Mouse (Mus musculus) lung, postnatal 0 days (tissue): ENCODE results near the gene Kcnk13. TPM values are rescaled to one million over a fixed set of nuclear protein-coding genes. Genes with fewer than 3 reads are reported as not detected.

Source experiments
- ATAC-seq: fragments of 200-750 bp; cut with Nextera tagmentation; 2 replicates; pipeline ENCODE4 v1.8.0; 2017; ENCODE audit warnings: moderate library complexity
- DNase-seq: peaks from one replicate; pipeline ENCODE4 v3.0.0-alpha.2; 2016; ENCODE audit warnings: low spot score
- H3K27ac ChIP-seq: fragments of 300-500 bp; sonication (generic); 2 replicates; pipeline ENCODE4 v1.5.1; 2014; ENCODE audit warnings: antibody characterized with exemption, mild to moderate bottlenecking, low read length, mixed read lengths
- H3K27me3 ChIP-seq: fragments of 300-500 bp; sonication (generic); replicated peaks from 2 replicates; pipeline ENCODE4 v1.6.1; 2014; ENCODE audit warnings: low read length, mixed read lengths; ENCODE audit not compliant: insufficient read depth
- H3K36me3 ChIP-seq: fragments of 300-500 bp; sonication (generic); 2 replicates; pipeline ENCODE4 v1.6.1; 2014; ENCODE audit warnings: low read length, mixed read lengths; ENCODE audit not compliant: insufficient read depth
- H3K4me1 ChIP-seq: fragments of 300-500 bp; sonication (generic); 2 replicates; pipeline ENCODE4 v1.6.1; 2014; ENCODE audit warnings: antibody characterized with exemption, low read depth, low read length, mixed read lengths; ENCODE audit not compliant: insufficient read depth
- H3K4me2 ChIP-seq: fragments of 300-500 bp; sonication (generic); replicated peaks from 2 replicates; pipeline ENCODE4 v1.6.1; 2014; ENCODE audit warnings: low read depth, mild to moderate bottlenecking, low read length, moderate library complexity, mixed read lengths
- H3K4me3 ChIP-seq: fragments of 300-500 bp; sonication (generic); 2 replicates; pipeline ENCODE4 v1.5.1; 2014; ENCODE audit warnings: low read depth, low read length
- H3K9ac ChIP-seq: fragments of 300-500 bp; sonication (generic); replicated peaks from 2 replicates; pipeline ENCODE4 v1.6.1; 2014; ENCODE audit warnings: low read depth, mild to moderate bottlenecking
- H3K9me3 ChIP-seq: fragments of 300-500 bp; sonication (generic); 2 replicates; pipeline ENCODE4 v1.6.1; 2016; ENCODE audit warnings: low read length, mixed read lengths
- CTCF ChIP-seq: IDR thresholded peaks from 2 replicates; pipeline ENCODE4 v1.5.1; 2016; ENCODE audit warnings: antibody characterized with exemption, mild to moderate bottlenecking
- EP300 ChIP-seq: IDR thresholded peaks from 2 replicates; pipeline ENCODE4 v1.6.1; 2016; ENCODE audit warnings: antibody characterized with exemption, mild to moderate bottlenecking, control low read depth
- WGBS: fragments of 180-500 bp; shearing (Covaris S2); extraction: QIAGEN DNeasy Blood & Tissue Kit; methylation state at CpG from one replicate; pipeline ENCODE4 v1.1.7; 2014; 5-methylcytosine and 5-hydroxymethylcytosine counted together
- polyA plus RNA-seq: library from polyadenylated mRNA; unstranded; fragments of >200 nt; fragmentation: Nextera tagmentation; extraction: Ambion mirVana; gene quantifications from 2 replicates; pipeline ENCODE4 v1.2.1, GENCODE M21; 2015

Gene Kcnk13
- polyA plus RNA-seq, 1 experiment from 2014 or later = 7.8 TPM

DNA sequence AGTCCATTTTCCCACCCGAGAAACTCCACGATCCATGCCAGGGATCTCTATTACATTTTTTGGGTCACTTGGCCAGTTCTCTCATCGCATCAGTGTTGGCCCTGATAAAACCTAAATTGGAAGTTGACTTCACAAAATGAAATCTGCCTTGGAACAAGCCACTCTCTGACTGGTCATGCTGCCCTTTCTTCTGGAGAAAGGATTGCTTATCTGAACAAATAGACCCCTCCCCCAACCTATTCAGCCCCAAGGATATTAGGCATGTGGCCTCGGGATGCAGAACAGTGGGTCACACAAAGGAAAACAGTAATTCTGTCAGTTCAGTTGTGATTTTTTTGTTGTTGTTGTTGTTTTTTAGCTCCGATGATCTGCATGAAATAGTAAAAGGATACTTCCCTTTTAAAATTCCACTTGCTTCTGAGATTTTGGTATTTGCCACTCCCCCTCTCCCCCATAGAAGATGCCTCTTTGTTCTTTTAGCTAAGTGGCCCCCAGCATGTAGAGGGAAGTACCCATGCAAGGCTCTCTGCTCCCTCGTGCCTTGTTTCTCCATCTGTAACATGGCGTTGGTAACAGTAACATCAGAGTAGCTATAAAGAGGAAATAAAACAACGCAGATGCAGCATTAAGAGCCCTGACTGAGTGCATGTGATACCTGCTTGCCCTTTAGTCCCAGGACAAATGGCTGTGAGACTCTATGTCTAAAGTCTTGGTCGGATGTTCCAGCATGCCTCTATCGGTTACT lies 29.0 kb downstream of the Kcnk13 start:
- H3K4me2 ChIP-seq = no peak overlapping the region
- H3K9me3 ChIP-seq = no peaks in the 10 kb centered on the region
- DNase-seq (no peak), ATAC-seq (no peak)
- H3K36me3 ChIP-seq = no peaks in the 10 kb centered on the region
- H3K27ac ChIP-seq = no peak overlapping the region
- TF ChIP-seq EP300 (no peak), CTCF (no peak)
- H3K27me3 ChIP-seq = no peaks in the 10 kb centered on the region
- H3K4me3 ChIP-seq = no peak overlapping the region
- 80% methylated on average over 10 of the region's 10 CpGs for WGBS
- no peaks in the 10 kb centered on the region for H3K4me1 ChIP-seq
- no peak overlapping the region for H3K9ac ChIP-seq

DNA sequence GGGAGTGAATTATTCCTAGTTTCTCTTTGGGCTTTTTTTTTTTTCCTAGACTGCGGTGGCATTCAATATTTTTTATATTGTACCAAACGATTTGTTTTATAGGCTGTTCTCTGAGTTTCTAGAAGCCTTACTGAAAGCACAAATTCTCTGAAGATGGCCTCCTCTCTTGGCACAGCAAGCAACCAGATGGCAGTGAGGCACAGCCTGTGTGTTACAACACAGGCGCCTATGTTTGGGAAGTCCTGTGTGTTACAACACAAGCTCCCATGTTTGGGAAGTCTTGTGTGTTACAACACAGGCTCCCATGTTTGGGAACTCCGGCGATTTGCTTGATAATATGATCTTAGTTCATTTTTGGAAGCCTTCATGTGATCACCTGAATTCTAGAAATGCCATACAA lies 31.7 kb downstream of the Kcnk13 start:
- Histone ChIP-seq H3K4me1 (no peaks in the 10 kb centered on the region), H3K4me3 (no peak overlapping the region), H3K36me3 (no peaks in the 10 kb centered on the region), H3K9ac (no peak overlapping the region), H3K4me2 (no peak overlapping the region), H3K27me3 (no peaks in the 10 kb centered on the region), H3K27ac (peak overlapping the region; percentile 74), H3K9me3 (no peaks in the 10 kb centered on the region)
- ATAC-seq (peak; percentile 85), DNase-seq (peak; percentile 77)
- 72% methylated on average over 5 of the region's 5 CpGs for WGBS
- TF ChIP-seq CTCF = no peak
- TF ChIP-seq EP300 = peak; percentile 77

DNA sequence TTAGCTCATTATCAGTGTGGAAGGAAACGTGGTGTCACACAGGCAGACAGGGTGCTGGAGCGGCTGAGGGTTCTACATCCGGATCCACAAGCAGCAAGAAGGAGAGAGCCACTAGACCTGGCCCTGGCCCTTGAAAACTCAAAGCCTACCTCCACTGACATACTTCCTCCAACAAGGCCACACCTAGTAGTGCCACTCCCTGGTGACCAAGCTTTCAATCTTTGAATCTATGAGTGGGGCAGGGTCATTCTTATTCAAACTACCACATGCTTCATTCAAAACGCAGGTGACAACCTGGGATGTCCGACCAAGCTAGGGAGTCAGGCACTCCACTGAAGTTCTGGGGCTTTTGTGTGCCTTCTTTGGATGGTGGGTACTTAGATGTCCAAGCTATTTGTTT lies 35.4 kb downstream of the Kcnk13 start:
- H3K4me3 ChIP-seq = no peak overlapping the region
- no peak overlapping the region for H3K27ac ChIP-seq
- H3K4me1 ChIP-seq = no peaks in the 10 kb centered on the region
- ATAC-seq = no peak
- 62% methylated on average over 5 of the region's 5 CpGs for WGBS
- H3K4me2 ChIP-seq = no peak overlapping the region
- no peak overlapping the region for H3K9ac ChIP-seq
- DNase-seq = no peak
- H3K27me3 ChIP-seq = no peaks in the 10 kb centered on the region
- no peaks in the 10 kb centered on the region for H3K36me3 ChIP-seq
- no peaks in the 10 kb centered on the region for H3K9me3 ChIP-seq
- TF ChIP-seq EP300 (no peak), CTCF (no peak)

DNA sequence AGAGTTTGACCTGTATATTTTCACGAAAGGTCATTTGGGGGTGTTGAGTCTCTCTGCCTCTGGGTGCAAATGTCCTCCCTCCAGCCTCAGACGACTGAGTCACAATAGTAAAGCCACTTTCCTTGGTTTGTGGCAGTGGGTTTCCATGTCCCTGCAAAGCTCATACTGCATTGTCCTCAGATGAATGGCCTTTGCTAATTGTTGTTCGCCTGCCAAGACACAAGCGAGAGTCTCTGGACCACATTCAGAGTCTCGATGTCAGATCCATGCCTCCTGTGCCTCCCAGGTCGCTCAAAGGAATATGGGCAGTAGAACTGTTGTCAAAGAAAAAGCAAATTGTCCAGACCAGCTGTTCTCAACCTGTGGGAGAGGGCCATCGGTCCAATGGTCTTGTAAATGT lies 36.1 kb downstream of the Kcnk13 start:
- no peak for TF ChIP-seq CTCF
- no peak for TF ChIP-seq EP300
- Histone ChIP-seq H3K27me3 (no peaks in the 10 kb centered on the region), H3K36me3 (no peaks in the 10 kb centered on the region), H3K9me3 (no peaks in the 10 kb centered on the region), H3K4me2 (no peak overlapping the region), H3K27ac (no peak overlapping the region), H3K4me1 (no peaks in the 10 kb centered on the region), H3K9ac (no peak overlapping the region), H3K4me3 (no peak overlapping the region)
- no peak for ATAC-seq
- no peak for DNase-seq
- WGBS = 76% methylated on average over 7 of the region's 7 CpGs

DNA sequence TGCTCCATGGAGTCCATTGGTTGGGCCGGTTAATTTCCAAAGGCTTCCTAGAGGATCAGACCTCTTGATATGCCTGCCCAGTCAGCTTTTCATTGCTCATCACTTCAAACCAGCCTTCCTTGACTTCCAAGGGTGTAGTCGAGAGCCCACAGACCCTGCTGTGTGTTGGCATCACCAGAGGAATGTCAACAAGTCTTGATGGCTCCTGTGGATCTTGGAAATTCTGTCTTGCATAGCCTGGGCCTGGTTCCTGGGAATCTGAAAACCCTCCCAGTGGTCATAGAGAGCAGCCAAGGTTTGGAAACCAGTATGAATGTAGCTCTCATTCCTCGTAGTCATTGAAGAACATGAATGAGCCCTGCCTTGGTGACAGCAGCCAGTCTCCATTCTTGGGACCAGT lies 36.9 kb downstream of the Kcnk13 start:
- Histone ChIP-seq H3K27ac (peak overlapping the region; percentile 11; the same call in 1 of the 2 replicates), H3K9ac (no peak overlapping the region), H3K4me2 (no peak overlapping the region), H3K4me3 (no peak overlapping the region), H3K9me3 (no peaks in the 10 kb centered on the region), H3K27me3 (no peaks in the 10 kb centered on the region), H3K36me3 (no peaks in the 10 kb centered on the region), H3K4me1 (no peaks in the 10 kb centered on the region)
- ATAC-seq = no peak
- 86% methylated on average over 3 of the region's 3 CpGs for WGBS
- no peak for DNase-seq
- 0 out of 2 replicates have a peak, but pooled peaks have one; percentile 2 for TF ChIP-seq CTCF
- no peak for TF ChIP-seq EP300

GRCm38 (mm10) chr12:100001910-100002309 lies 37.6 kb downstream of the Kcnk13 start:
- H3K9me3 ChIP-seq = no peaks in the 10 kb centered on the region
- peak; percentile 92 for DNase-seq
- peak overlapping the region; percentile 57; the same call in 1 of the 2 replicates for H3K27ac ChIP-seq
- H3K27me3 ChIP-seq = no peaks in the 10 kb centered on the region
- H3K36me3 ChIP-seq = no peaks in the 10 kb centered on the region
- H3K9ac ChIP-seq = no peak overlapping the region
- TF ChIP-seq CTCF (no peak), EP300 (peak; percentile 62; the same call in 1 of the 2 replicates)
- peak; percentile 83 for ATAC-seq
- no peak overlapping the region for H3K4me2 ChIP-seq
- no peak overlapping the region for H3K4me3 ChIP-seq
- WGBS = 48% methylated on average over 3 of the region's 3 CpGs
- no peaks in the 10 kb centered on the region for H3K4me1 ChIP-seq
